Mouse (Mus musculus) urinary bladder, postnatal 14 days (tissue): ENCODE results near the gene Lrrc8d.
"Not testable (repeated sequence)": the region's sequence is repeated elsewhere in the genome, so short reads cannot be mapped to it uniquely, and the experiment has no call there.

ENCODE experiments used
- DNase-seq: peaks from one replicate; pipeline ENCODE4 v3.0.0; 2021; ENCODE audit warnings: low spot score

The Lrrc8d gene

GRCm38 (mm10) chr5:105684861-105685600 lies 14.7 kb upstream of the Lrrc8d start:
- DNase-seq = peak; percentile 87

GRCm38 (mm10) chr5:105685780-105686305 lies 13.9 kb upstream of the Lrrc8d start:
- DNase-seq = not testable (repeated sequence)

GRCm38 (mm10) chr5:105686331-105686995 lies 13.3 kb upstream of the Lrrc8d start:
- no peak for DNase-seq

GRCm38 (mm10) chr5:105690502-105691454 lies 9.0 kb upstream of the Lrrc8d start:
- DNase-seq = no peak

GRCm38 (mm10) chr5:105691645-105692044 lies 8.1 kb upstream of the Lrrc8d start:
- DNase-seq = no peak

- no peak for DNase-seq
These were observed 5.3 kb upstream of the Lrrc8d start for GRCm38 (mm10) chr5:105694339-105694930.

- no peak for DNase-seq
These were observed 3.7 kb upstream of the Lrrc8d start for GRCm38 (mm10) chr5:105696049-105696448.

- no peak for DNase-seq
These were observed 1.9 kb upstream of the Lrrc8d start for GRCm38 (mm10) chr5:105697886-105698285.

- DNase-seq = peak; percentile 20
These were observed 1.1 kb upstream of the Lrrc8d start for GRCm38 (mm10) chr5:105698694-105699093.

- peak; percentile 65 for DNase-seq
These were observed 492 bp downstream of the Lrrc8d start for GRCm38 (mm10) chr5:105700070-105700851.

- DNase-seq = no peak
These were observed 1.6 kb downstream of the Lrrc8d start for GRCm38 (mm10) chr5:105701326-105701725.

- no peak for DNase-seq
These were observed 2.1 kb downstream of the Lrrc8d start for GRCm38 (mm10) chr5:105701844-105702243.

- no peak for DNase-seq
These were observed 3.0 kb downstream of the Lrrc8d start for GRCm38 (mm10) chr5:105702580-105703285.

GRCm38 (mm10) chr5:105703286-105703655 lies 3.5 kb downstream of the Lrrc8d start:
- DNase-seq = no peak

GRCm38 (mm10) chr5:105704573-105704972 lies 4.8 kb downstream of the Lrrc8d start:
- DNase-seq = no peak

- no peak for DNase-seq
These were observed 6.9 kb downstream of the Lrrc8d start for GRCm38 (mm10) chr5:105706635-105707034.

GRCm38 (mm10) chr5:105708276-105708675 lies 8.5 kb downstream of the Lrrc8d start:
- no peak for DNase-seq

GRCm38 (mm10) chr5:105710473-105710872 lies 10.7 kb downstream of the Lrrc8d start:
- DNase-seq = no peak

- no peak for DNase-seq
These were observed 14.7 kb downstream of the Lrrc8d start for GRCm38 (mm10) chr5:105714446-105714845.

- DNase-seq = no peak
These were observed 15.3 kb downstream of the Lrrc8d start for GRCm38 (mm10) chr5:105715095-105715494.
